Mouse (Mus musculus) layer of hippocampus, adult 9-10 months (tissue): ENCODE measurements around the gene Uri1.
A peak's percentile ranks its signal among the peaks of the same experiment; 100 is the strongest.

ENCODE experiments used
- DNase-seq: peaks from one replicate; pipeline ENCODE4 v3.0.0; 2022; ENCODE audit warnings: low spot score

Uri1 gene

DNA sequence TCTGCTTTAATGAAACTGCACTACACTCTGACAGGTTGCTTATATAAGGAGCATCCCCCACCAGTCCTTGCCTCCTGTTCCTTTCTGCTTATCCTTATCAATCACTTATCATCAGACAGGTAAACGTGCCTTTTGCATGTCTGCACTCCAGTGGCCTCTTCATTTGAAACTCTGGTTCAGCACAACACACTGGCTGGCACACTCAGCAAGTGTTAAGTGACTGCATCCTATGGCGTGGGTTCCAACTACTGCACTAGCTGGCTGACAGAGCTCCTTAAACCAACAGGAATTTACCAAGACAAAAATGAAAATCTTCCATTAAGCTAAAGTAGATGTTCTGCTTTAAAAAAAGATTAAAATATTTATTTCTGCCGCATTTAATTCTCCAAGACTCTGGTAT is 9.4 kb downstream of the Uri1 start:
- DNase-seq, result no peak

DNA sequence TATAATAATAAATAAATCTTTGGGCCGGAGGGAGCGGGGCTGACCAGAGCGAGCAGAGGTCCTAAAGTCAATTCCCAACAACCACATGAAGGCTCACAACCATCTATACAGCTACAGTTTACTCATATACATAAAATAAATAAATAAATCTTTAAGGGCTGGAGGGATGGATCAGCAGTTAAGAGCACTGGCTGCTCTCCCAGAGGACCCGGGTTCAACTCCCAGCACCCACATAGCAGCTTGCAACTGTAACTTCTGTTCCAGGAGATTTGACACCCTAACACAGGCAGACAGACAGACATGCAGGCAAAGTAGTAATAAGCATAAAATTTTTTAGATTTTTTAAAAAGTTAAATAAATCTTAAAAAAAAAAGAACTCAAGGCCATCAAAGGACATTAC is 10.5 kb downstream of the Uri1 start:
- no peak for DNase-seq

DNA sequence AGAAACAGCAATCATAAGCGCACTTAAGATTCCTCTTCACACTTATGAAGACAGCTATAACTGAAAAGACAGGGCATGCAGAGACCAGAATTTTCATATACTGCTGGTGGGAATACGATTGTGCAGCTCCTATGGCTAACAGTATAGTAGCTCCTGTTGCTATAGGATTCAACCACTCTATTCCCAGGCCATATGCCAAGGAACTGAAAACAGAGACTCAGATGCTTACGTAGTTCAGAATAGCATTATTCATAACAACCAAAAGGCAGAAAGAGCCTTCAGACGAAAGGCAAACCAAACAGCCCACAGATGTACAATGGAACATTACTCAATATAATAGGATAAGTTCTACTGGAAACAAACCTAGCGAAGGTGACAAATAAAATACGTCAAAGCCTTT is 15.0 kb downstream of the Uri1 start:
- no peak for DNase-seq

DNA sequence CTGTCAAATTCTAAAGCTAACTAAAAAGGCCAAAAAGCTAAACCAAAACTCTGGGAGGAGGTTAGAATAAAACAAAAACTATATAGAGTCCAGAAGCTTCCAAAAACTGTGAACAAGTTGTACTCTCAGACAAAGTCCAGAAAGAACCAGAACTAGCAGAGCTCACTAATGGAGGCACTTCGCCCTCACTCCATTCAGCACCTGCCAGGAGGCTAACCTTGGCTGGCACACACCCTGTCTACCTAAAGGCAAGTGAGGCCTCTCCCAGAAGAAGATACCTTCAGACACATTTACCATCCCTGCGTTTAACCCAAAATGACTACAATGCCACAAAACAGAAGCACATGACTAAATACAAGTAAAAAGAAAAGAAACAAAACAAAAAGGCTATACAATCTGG is 20.9 kb downstream of the Uri1 start:
- DNase-seq, result no peak

GRCm38 (mm10) chr7:37999691-38000090 is 23.7 kb downstream of the Uri1 start:
- DNase-seq, result no peak

GRCm38 (mm10) chr7:37992861-37993260 is 30.5 kb downstream of the Uri1 start:
- DNase-seq, result no peak

- DNase-seq, result no peak
Observed at GRCm38 (mm10) chr7:37984866-37985265, 38.5 kb downstream of the Uri1 start.

GRCm38 (mm10) chr7:37983471-37983870 is 39.9 kb downstream of the Uri1 start:
- no peak for DNase-seq

DNA sequence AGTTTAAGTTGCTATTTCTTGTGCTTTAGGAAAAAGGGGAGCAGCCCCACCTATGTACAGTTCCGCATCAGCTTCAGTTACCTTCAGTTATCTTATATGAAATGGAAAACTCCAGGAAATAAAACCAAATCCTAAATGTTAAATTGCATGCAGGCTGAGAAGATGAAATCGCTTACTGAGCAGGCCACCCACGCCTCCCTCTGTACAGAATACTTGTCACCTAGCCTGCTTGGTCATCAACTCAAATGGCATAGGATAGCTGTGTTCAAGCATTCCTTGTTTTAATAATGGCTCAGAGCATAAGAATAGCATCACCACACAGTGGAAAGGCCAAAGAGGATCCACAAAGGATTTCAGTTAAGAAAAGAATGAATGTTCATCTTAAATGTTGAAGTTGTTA is 43.6 kb downstream of the Uri1 start:
- no peak for DNase-seq

GRCm38 (mm10) chr7:37978412-37978811 is 44.9 kb downstream of the Uri1 start:
- no peak for DNase-seq

DNA sequence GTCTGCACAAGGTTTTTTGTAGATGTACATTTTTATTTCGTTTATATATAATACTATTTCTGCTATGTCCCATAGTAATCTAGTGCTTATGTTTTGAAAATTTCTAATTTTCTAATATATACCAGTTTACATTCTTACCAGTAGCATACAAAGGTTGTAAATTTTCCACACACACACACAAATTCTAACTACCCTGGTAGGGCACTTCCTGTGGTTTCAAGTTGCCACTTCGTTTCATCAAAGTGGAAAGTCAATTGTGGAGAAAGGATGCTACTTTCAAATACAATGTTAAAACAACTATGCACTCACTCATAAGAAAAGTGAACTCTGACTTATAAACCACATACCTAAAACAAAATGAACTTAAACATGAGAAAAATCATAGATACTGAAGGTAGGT is 45.7 kb downstream of the Uri1 start:
- DNase-seq, result no peak

DNA sequence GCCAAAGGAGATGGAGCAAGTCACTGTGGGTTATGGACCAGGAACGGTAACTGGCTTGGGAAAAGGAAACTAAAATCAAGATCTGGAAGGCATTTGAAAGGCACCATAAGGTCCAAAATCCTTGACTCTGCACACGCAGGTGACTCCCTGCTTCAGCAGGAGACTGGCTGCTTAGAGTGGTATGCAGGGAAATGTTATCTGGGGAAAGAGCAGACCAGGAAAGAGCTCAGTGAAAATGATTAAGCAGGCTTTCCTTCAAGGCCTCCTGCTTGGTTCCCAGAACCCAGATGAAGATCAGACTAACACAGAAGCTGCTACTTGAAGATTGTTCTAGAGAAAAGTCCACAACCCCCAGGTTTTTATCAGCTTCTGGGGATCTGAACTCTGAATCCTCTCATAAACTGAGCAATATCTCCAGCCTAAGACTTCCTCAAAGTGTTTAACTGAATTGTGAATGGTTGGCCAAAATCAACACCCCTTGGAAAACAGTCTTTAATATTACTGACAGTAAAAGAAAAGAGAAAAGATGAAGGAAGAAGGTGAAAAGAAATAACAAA is 50.3 kb downstream of the Uri1 start:
- no peak for DNase-seq

DNA sequence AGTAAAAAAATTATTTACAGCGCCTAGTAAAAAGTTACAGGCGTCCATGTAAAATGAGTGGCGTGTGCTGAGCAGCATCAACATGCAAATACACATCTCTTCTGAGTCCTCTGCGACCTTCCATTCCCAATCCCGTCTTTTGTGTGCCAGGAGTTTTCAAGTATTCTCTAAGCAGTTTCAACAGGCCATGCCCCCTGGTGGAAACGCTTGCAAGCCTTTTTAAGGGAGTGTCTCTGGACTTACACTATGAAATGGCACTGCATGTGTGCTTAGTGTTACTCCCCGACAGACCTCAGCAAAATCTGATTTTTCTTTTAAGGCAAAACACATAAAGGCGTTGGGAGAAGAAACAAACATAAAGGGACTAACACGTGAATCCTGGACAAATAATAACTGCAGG is 50.8 kb downstream of the Uri1 start:
- DNase-seq, result no peak

DNA sequence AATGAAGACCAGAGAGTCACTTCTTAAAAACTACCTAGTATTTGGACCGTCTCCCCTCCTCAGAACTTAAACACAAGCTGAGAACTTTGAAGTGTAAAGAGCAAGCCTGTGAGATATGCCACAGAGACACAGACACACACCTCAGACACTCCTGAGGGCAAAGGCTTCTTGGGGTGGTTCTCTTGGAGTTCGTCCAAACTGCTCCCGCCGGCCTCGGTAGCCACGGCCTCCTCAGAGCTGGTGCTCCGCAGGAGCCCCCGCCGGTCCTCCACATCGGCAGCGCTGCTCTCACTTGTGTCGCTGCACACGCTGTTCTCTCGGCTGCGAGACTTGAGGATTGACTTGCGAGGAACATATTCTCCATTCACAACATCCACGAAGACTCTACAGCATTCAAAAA is 61.0 kb downstream of the Uri1 start:
- DNase-seq, result no peak

- no peak for DNase-seq
Observed at GRCm38 (mm10) chr7:37961247-37961646, 62.1 kb downstream of the Uri1 start.

DNA sequence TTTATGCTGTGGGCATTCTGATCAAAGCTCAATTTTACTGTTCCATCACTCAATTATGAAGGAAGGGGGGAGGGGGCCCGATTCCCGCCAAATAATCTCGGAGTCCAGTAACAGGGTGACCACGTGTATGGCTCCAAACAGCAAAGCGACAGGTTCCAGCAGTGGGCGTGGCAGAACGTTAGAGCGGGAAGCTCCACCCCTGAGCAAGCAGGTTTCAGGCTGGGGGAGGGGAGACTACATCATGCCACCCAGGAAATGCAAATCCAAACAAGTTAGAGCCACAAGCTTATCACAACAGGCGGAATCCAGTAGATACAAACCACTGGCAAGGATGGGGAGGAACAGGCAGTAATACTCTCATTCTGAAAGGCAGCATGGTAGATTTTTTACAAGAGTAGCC is 71.5 kb downstream of the Uri1 start:
- DNase-seq, result no peak

- no peak for DNase-seq
Observed at GRCm38 (mm10) chr7:37936459-37936858, 86.9 kb downstream of the Uri1 start.

DNA sequence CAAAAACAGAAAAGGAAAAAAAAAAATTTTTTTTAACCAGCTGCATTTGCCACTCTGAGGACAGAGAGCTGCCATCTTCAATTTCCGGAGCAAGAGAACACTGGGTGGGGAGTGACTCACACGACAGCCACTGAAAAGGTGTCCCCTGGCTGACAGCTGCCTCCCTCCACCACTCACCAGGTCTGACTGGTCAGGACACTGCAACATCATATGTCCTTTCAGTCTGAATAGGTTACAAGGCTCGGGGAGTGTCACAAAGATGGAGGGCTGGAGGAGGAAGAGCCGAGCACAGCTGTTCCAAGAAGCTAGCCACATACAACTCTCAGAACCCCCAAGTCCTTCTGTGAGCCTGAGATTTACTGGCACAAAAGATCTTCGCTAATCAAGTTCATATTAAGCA is 87.6 kb downstream of the Uri1 start:
- no peak for DNase-seq

GRCm38 (mm10) chr7:37934770-37935182 is 88.6 kb downstream of the Uri1 start:
- peak; percentile 9 for DNase-seq

DNA sequence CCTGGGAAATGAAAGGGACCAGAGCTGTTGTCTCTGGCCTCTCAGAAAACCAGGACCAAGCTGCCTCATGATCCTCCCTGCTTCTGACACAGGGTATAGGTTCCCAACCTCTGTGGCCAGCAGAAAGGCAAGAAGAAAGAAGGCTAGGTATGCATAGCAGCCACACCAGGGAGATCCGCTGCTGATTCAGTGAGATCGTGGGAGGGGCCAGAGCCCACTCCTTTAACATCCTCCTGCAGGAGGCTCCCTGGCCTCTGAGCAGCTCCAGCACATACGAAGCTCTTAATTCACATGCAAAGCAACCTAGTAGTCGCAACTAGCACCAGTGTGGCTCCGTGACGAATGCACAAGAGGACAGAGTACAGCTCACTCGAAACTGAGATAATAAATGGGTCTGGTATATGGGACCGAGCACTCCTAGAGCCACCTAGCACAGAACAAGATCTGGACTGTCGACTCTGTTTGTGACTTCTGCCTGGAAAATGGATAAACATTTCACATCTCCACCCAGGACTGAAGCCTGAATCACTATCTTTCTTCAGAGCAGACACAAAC is 89.5 kb downstream of the Uri1 start:
- DNase-seq, result no peak

- no peak for DNase-seq
Observed at GRCm38 (mm10) chr7:37931631-37932030, 91.7 kb downstream of the Uri1 start.

DNA sequence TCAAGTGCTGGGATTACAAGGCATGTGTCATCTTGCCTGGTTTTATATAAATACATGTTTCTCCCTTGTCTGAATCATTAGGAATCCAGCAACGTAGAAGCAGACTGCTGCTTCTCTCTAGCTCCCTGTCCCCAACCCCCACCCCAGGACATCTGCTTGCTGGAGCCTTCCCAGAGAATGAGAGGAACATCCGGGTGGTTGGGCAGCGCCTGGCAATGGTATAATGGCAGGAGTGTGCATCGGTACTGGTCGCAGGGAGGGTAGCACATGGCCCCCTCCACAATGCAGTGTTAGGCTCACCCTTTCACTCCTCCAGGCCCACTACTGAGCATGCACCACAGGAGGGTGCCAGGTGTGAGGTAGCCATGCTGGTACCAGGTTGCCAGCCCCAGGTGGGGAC is 93.6 kb downstream of the Uri1 start:
- no peak for DNase-seq

DNA sequence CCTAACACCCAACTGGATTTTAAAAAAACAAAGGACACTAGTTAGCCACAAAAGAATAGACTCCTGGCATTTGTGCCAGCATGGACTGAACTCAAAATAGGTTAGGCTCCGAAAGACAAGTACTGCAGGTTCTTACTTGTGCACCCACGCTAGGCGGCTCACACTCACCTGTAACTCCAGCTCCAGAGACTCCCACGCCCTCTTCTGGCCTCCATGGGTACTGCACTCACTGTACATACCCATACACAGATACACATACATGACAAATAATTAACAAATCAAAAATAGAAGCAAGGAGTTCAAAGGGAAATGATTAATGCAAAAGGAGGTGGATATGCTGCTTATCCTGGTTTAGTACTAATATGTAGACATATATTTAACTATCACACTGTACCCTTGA is 100.4 kb downstream of the Uri1 start:
- DNase-seq, result no peak

DNA sequence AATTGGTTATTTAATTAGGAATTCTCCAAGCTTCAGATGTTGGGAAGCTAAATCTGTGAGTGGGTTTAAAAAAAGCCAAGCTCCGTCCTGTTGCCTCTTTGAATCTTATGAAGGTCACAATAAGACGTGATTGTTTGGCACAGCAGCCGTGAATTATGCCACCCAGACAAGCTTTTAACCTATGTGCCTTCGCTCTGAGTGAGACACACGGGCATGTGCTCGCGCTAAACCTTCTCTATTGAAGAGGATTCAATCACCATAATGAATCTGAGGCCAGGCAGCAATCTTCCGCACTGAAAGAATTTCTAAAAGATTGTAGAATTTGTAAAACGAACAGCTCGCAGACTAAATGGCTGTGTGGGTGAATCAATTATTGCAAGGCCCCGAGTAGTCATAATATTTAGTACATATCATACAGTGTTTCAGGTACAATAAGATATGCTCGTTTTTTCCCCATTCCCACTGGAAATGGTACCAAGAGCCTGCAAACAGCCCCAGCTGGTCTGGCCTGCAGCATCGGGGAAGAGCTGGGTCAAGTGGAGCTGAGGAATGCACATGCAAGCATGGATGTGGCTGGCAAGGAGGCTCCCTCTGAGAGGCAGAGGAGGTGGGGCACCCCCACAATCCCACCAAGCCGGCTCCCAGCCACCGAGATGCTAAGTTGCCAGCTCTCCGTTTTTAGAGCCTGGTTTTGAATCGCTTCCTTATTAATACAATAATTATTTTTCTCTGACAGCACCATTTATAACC is 101.5 kb downstream of the Uri1 start:
- DNase-seq, result peak; percentile 12
